Mouse (Mus musculus): ENCODE data around the gene Btnl1.

Gene Btnl1

DNA sequence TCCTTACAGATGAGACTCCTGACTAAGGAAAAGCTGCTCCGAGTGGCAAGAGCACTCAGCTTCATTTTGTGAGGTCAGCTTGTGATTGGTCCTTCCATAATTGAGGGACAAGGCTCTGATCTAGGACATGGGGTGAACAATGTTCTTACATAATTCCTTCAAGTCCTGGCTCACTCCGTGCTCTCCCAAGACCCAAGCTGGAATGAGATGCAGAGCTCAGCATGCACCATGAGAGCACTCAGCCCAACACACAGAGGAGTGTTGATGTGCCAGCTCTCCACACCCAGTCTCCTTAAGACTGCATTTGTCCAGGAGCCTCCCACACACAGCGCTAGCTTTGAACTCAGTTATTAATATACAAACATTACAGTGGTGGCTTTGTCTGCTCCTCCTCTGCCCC is 7.8 kb downstream of the Btnl1 start:
- no peak for DNase-seq (ENCODE audit: low spot score)

DNA sequence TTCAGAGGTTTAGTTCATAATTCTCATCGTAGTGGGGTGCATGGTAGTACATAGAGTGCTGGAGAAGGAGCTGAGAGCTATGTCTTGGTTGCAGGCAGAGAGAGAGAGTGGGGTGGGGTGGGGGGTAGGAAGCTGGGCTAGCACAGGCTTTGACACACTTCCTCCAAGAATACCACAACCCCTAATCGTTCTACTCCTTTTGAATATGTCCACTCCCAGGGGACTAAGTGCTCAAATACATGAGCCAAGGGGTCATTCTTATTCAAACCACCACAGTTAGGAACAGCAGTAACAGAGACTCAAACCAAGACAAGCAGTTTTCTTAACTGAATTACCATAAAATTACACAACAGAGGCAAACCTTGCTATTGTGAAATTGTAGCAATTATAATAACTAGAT is 9.7 kb downstream of the Btnl1 start:
- no peak for DNase-seq (ENCODE audit: low spot score)

DNA sequence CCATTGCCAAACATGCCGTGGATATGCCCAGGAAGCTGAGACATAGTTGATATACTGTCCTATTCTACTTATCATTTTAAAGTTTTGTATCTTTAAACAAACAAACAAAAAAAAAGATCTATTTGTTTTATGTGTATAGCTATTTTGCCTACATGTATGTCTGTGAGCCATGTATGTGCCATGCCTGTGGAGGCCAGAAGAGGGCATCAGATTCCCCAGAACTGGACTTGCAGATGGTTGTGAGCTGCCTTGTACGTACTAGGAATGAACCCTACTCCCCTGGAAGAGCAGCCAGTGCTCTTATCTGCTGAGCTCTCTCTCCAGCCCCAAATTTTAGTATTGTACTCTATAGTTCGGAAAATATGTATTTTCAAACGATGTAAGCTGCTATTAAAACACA is 11.6 kb downstream of the Btnl1 start:
- DNase-seq (ENCODE audit: low spot score) = no peak

DNA sequence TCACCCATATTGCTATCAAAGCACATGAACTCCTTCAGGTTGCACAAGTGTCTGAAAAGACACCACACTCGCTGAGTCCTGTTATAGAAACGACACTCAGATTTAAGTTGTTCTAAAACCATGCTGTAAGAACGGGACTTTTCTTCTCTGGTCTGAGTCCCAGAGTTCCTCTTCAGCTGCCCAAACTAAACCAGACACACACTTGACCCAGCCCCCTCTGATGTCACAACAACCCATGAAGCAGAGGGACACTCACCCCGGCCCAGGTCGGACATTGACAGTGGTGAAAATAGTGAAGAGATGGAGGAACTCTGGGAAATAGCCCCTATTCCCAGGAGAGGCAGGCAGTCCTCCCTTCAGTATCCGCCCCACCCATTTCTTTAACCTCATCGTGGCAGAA is 14.6 kb downstream of the Btnl1 start:
- DNase-seq (ENCODE audit: low spot score) = no peak

DNA sequence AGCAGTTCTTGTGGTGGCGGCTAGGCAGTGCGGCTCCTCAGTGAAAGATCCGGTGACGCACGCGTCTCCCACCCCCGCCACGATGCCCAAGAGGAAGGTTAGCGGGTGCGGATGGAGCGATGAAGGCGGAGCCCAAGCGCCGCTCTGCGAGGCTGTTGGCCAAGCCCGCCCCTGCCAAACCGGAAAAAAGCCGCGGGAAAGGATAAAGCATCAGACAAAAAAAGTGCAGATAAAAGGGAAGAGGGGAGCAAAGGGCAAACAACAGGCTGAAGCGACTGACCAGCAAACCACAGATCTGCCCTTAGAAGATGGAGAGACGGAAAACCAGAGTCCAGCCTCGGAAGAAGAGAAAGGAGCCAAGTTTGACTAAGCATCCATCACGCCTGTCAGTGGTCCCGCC is 15.4 kb downstream of the Btnl1 start:
- DNase-seq (ENCODE audit: low spot score) = no peak

DNA sequence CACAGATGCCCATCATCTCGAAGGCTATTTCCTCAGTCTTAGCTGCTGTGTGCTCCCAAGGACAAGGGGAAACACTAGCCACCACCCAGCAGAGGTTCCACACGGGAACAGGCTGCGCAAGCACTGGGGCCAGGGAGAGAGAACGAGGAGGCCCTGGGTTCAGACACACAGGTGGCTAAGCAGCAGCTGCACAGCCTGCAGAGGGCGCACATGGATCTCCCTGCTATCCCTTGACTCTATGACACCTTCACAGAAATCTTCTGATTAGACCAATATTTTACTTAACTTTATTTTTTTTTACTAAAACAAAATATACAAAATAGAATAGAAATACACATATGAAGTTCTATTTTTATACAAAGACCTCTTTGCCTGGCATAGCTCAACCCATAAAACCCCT is 20.4 kb downstream of the Btnl1 start:
- no peak for DNase-seq (ENCODE audit: low spot score)

DNA sequence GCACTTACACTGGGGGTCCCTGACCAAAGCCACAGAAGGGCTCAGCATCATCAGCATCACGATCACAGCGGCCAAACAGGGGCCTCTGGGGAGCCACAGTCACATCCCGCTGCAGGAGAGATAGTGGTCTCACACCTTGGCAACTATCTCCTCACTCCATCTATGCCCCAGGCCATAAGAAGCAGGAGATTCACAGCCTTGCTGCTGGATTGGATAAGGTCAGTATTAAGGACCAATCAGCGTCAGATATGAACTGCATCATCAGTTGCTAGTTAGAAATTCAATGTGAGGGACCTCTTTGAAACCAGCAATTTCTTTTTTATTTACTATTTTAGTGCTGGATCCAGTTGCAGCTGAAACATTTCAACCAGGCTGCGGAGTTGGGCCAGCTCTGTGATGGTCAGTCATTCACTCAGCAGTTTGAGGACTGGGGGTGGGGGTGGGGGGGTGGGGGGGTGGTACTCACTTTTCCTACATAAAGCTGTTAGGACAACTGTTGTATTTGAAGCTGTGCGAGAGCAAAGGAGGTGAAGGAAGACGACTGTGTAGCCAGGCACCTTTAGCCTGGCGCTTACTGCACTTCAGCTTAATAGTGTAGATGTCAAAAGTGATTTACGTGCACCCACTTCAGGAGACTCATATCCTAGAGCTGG is 21.3 kb downstream of the Btnl1 start:
- no peak for DNase-seq (ENCODE audit: low spot score)

DNA sequence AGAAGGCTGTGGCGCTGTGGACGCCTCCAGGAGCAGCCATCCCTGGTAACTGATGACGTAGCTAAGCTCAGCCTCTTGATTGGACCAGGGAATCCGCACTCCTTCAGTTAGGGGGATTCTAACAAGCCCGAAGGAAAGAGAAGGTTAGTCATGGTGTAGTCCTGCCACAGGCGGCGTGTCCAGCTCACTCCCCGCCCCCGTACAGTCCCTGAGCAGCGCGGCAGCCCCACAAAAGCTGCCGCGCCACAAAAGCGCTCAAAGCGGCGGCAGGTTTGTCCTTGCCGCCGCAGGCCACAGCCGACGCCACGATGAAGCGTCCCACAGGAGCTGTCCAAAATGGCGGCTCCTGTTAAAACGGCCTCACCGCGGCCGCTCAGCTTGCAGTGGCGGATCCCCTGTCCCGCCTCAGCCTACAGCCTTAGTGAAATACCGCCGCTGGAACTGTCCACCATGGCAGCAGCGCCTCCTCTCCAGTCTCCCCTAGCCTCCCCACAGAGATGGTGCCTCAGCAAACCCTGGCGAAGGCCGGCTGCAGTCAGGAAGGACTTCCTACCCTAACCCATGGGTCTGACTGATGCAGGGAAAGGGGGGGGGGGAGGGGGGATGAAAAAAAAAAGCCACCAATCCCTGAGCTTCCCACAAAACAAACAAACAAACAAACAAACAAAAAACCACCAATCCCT is 21.9 kb downstream of the Btnl1 start, which contains the start of gene BC051142:
BC051142 (plus strand) TSS at position 110 of the 683 bp plus-strand sequence.
- DNase-seq (ENCODE audit: low spot score) = no peak

DNA sequence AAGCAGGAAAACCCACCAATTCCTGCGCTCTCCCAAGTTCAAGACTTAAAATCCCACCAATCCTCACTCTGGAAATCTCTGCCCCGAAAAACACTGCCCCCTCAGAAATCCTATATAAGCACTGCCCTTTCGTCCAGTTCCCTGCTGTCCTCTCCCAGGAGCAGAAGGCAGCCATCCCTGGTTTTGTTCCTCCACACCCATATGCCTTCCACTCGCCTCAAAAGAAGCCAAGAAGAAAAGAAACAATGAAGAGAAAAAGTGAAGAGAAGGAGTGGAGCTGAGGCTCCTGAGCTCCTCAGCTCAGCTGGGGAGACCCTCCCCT is 22.4 kb downstream of the Btnl1 start:
- no peak for DNase-seq (ENCODE audit: low spot score)

DNA sequence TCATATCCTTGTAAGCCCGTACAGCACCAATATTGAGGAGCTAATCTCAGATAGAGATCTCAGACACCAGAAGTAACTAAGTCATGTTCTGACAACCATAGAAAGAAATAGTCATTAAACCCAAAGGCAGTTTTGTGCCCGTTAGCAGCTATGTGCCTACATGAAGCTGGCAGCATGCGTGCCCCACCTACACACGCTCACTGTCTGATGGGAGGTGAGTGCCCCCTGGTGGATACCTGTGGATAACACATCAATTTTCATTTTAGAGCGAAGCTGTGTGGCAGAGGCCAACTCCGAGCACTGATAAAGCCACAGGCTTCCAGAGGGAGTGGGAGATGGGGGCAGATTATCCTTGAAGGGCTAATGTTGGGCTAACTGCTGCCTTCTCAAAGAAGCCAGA is 34.2 kb downstream of the Btnl1 start:
- no peak for DNase-seq (ENCODE audit: low spot score)

DNA sequence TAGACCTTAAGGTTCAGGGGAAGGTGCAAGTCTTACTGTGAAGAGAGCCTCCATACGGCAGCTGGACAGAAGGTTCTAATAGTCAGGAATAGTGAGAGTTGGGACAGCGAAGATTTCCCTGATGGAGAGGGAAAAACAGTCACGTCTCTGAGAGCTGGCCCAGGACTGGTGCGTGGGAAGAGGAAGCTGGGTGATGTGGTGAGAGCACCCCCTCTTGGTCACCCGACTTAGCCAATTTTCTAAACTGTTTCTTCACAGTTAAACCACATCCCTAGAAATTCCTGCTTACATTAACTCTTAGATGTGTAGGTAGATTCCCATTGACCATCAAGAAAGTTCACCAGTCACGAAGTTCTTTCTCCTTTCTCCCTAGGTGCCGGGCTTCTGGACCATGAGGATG is 43.1 kb downstream of the Btnl1 start:
- DNase-seq (ENCODE audit: low spot score) = no peak

DNA sequence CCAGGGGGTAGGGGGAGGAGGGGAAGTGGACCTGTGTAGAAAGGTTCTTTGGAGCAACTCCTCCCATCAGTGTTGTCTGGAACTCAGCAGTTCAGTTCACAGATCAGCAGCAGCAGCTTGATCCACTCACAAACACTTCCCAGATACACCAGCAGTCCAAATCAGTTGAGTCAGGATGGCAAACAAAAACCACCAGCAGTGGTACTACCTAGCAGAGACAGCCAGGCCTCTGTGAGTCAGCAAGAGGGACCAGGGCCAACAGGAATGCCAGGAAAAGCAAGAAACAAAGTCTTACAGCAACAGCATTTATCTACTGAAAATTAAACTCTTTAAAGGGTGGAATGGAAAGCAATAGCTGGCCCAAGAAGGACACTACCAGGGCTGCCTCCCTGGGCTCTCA is 50.7 kb downstream of the Btnl1 start:
- no peak for DNase-seq (ENCODE audit: low spot score)

Measured in urinary bladder, postnatal 10 days (tissue).